Mouse (Mus musculus) heart, embryonic 16.5 days (tissue): ENCODE measurements around the gene Mon2. TPM values are rescaled to one million over a fixed set of nuclear protein-coding genes. Genes with fewer than 3 reads are reported as not detected.
"Not testable (repeated sequence)": the region's sequence is repeated elsewhere in the genome, so short reads cannot be mapped to it uniquely, and the experiment has no call there.

Source experiments
- ATAC-seq: fragments of 200-750 bp; cut with Nextera tagmentation; replicated peaks from 2 replicates; pipeline ENCODE4 v1.8.0; 2017; ENCODE audit warnings: moderate number of reproducible peaks; ENCODE audit not compliant: insufficient read depth, low FRiP score; ENCODE audit errors: extremely low read depth
- H3K27ac ChIP-seq: fragments of 300-500 bp; sonication (generic); 2 replicates; pipeline ENCODE4 v1.5.1; 2014; ENCODE audit warnings: mild to moderate bottlenecking, low read length, control low read depth, moderate library complexity
- H3K27me3 ChIP-seq: fragments of 300-500 bp; sonication (generic); 2 replicates; pipeline ENCODE4 v1.6.1; 2014; ENCODE audit warnings: low read length, mixed read lengths; ENCODE audit not compliant: control insufficient read depth, insufficient read depth
- H3K36me3 ChIP-seq: fragments of 300-500 bp; sonication (generic); 2 replicates; pipeline ENCODE4 v1.6.1; 2014; ENCODE audit not compliant: control insufficient read depth, insufficient read depth
- H3K4me1 ChIP-seq: fragments of 300-500 bp; sonication (generic); 2 replicates; pipeline ENCODE4 v1.6.1; 2014; ENCODE audit warnings: low read length, mixed read lengths; ENCODE audit not compliant: control insufficient read depth, insufficient read depth
- H3K4me2 ChIP-seq: fragments of 300-500 bp; sonication (generic); 2 replicates; pipeline ENCODE4 v1.6.1; 2014; ENCODE audit warnings: low read depth, mild to moderate bottlenecking, control low read depth, low read length
- H3K4me3 ChIP-seq: fragments of 300-500 bp; sonication (generic); 2 replicates; pipeline ENCODE4 v1.5.1; 2014; ENCODE audit warnings: mild to moderate bottlenecking, control low read depth, low read length
- H3K9ac ChIP-seq: fragments of 300-500 bp; sonication (generic); 2 replicates; pipeline ENCODE4 v1.6.1; 2014; ENCODE audit warnings: low read length, control low read depth
- H3K9me3 ChIP-seq: fragments of 300-500 bp; sonication (generic); replicated peaks from 2 replicates; pipeline ENCODE4 v1.6.1; 2016; ENCODE audit warnings: low read length; ENCODE audit not compliant: control insufficient read depth
- WGBS: fragments of 180-500 bp; shearing (Covaris S2); extraction: QIAGEN DNeasy Blood & Tissue Kit; methylation state at CpG from one replicate; pipeline ENCODE4 v1.1.7; 2014; 5-methylcytosine and 5-hydroxymethylcytosine counted together
- polyA plus RNA-seq: library from polyadenylated mRNA; unstranded; fragments of >200 nt; fragmentation: Nextera tagmentation; extraction: Ambion mirVana; gene quantifications from 2 replicates; pipeline ENCODE4 v1.2.1, GENCODE M21; 2015

The Mon2 gene
- polyA plus RNA-seq, 1 experiment from 2014 or later = 14.6 TPM

DNA sequence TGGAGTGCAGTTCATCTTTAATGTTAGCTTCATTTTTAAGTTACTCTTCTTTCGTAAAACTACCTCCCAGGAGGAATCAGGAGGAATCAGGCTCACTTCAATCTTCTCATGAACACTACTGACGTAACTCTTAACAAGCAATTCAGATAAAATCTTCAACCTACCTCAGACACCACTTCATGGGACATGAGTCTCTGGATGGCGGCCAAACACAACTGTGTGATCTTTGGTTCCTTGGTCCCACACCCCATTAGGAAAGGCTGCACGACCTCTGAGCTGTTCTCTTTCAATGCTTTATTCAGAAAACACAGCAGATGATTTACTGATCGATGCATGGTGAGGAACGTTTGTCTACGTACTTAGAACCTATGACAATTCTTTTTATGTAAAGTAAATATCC is 24.3 kb downstream of the Mon2 start:
- Histone ChIP-seq H3K4me3 (no peak overlapping the region), H3K36me3 (peaks cover 12% of the 10 kb centered on the region), H3K4me2 (0 out of 2 replicates have a peak overlapping the region, but pooled peaks have one; percentile 8), H3K9me3 (no peaks in the 10 kb centered on the region), H3K4me1 (peaks cover 21% of the 10 kb centered on the region), H3K9ac (no peak overlapping the region), H3K27me3 (no peaks in the 10 kb centered on the region), H3K27ac (no peak overlapping the region)
- no peak for ATAC-seq
- 32% methylated on average over 7 of the region's 7 CpGs for WGBS

DNA sequence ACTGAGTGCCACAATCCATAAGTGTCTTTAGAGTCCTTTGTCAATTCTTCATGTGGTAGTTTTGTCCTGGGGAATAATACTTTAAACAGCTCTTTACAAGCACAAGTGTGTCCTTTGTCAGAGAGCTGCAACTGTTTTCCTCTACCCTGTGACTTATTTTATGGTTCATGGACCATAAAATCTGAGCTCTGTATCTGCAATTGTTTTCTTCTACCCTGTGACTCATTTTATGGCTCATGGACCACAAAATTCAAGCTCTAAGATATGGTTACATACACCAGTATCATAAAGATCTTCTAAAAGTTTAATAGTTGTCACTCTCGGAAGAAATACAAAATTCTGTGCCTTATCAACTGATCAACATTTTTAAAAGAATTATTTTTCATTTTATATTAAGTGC is 27.6 kb downstream of the Mon2 start:
- no peaks in the 10 kb centered on the region for H3K9me3 ChIP-seq
- H3K4me1 ChIP-seq = peaks cover 9% of the 10 kb centered on the region
- peaks cover 12% of the 10 kb centered on the region for H3K36me3 ChIP-seq
- H3K4me2 ChIP-seq = no peak overlapping the region
- no peaks in the 10 kb centered on the region for H3K27me3 ChIP-seq
- 90% methylated on average over 1 of the region's 1 CpGs for WGBS
- ATAC-seq = no peak
- H3K4me3 ChIP-seq = no peak overlapping the region
- no peak overlapping the region for H3K27ac ChIP-seq
- H3K9ac ChIP-seq = no peak overlapping the region

DNA sequence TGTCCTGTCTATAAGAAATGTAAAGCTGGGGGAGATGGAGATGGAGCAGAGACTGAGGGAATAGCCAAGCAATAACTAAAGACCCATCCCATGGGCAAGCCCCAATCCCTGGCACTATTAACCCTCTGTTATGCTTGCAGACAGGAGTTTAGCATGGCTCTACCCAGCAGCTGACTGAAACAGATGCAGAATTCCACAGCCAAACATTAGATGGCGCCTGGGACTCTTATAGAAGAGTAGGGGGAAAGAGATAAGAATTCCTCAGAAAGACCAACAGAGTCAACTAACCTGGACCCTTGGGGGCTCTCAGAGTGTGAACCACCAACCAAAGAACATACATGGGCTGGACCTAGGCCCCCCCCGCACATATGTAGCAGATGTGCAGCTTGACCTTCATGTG is 36.4 kb downstream of the Mon2 start:
- H3K9me3 ChIP-seq = no peaks in the 10 kb centered on the region
- 54% methylated on average over 2 of the region's 2 CpGs for WGBS
- no peak overlapping the region for H3K4me2 ChIP-seq
- ATAC-seq = no peak
- no peaks in the 10 kb centered on the region for H3K4me1 ChIP-seq
- H3K4me3 ChIP-seq = no peak overlapping the region
- no peaks in the 10 kb centered on the region for H3K27me3 ChIP-seq
- H3K36me3 ChIP-seq = peaks cover 30% of the 10 kb centered on the region
- no peak overlapping the region for H3K27ac ChIP-seq
- no peak overlapping the region for H3K9ac ChIP-seq

DNA sequence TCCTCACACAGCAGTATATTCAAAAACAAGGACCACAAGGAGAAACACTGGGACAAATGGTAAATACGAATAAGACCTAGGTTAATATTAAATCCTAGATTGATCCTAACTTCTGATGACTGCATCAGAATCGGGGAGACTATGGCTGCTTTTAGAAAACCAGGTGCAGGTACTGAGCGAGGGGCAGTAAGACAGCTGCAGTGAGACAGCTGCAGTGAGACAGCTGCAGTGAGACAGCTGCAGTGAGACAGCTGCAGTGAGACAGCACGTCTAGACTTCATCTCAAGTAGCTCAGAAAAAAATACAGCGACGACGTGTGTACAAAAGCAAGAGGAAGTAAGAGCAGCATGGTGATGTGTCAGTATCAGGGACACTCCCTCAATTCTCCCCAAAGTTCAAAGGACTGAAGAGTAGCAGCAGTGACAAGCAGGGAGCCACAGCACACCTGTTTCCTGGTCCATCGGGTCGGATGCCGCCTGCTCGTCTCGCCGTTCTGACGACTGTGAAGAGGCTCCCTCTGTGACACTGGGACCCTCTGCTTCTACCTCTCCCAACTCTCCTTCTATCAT is 44.1 kb downstream of the Mon2 start:
- Histone ChIP-seq H3K9me3 (no peaks in the 10 kb centered on the region), H3K9ac (no peak overlapping the region), H3K36me3 (peaks cover 37% of the 10 kb centered on the region), H3K27me3 (no peaks in the 10 kb centered on the region), H3K4me3 (no peak overlapping the region), H3K4me1 (no peaks in the 10 kb centered on the region), H3K27ac (no peak overlapping the region), H3K4me2 (no peak overlapping the region)
- WGBS = 80% methylated on average over 14 of the region's 14 CpGs
- ATAC-seq = no peak

DNA sequence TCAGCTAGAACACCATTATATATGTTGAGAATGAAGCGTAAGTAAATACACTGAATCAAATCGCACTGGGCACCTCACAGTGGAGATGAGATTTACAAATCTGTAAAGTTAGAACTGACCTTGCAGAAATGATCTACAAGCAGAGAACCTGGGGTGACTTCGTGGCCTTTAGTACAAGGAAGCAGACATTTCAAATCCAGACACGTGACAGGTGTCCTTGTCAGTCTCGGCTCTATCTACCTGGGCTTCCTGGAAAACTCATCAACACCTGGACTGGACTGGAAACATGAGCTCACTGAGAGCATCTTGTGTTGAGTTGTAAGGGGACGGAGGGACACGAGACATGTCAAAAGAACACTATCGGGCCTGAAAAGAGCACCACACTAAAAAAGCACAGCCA is 44.9 kb downstream of the Mon2 start:
- 91% methylated on average over 8 of the region's 8 CpGs for WGBS
- Histone ChIP-seq H3K4me3 (no peak overlapping the region), H3K27me3 (no peaks in the 10 kb centered on the region), H3K4me2 (no peak overlapping the region), H3K9me3 (no peaks in the 10 kb centered on the region), H3K9ac (no peak overlapping the region), H3K27ac (no peak overlapping the region), H3K36me3 (peaks cover 40% of the 10 kb centered on the region), H3K4me1 (no peaks in the 10 kb centered on the region)
- ATAC-seq = no peak

DNA sequence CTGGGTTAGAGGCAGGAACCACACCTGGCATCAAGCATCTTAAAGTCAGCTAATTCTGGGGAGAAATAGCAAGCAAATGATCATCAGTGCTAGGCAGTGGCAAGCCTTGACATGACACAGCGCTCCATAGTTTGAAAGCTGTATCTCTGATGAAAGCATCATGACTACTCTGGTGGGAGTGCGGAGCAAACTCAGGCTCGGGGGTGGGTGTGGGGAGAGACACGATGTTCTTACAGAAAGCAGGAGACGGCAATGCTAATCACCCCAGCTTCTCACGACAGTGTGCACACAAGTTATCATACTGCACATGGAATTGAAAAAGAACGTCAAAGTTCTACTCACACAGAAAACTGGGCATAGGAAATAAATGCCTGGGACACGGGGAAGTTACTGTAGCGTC is 45.7 kb downstream of the Mon2 start:
- Histone ChIP-seq H3K27ac (no peak overlapping the region), H3K4me1 (no peaks in the 10 kb centered on the region), H3K27me3 (no peaks in the 10 kb centered on the region), H3K4me2 (no peak overlapping the region), H3K9ac (no peak overlapping the region), H3K36me3 (peaks cover 39% of the 10 kb centered on the region), H3K4me3 (no peak overlapping the region), H3K9me3 (no peaks in the 10 kb centered on the region)
- WGBS = 86% methylated on average over 9 of the region's 9 CpGs
- no peak for ATAC-seq

DNA sequence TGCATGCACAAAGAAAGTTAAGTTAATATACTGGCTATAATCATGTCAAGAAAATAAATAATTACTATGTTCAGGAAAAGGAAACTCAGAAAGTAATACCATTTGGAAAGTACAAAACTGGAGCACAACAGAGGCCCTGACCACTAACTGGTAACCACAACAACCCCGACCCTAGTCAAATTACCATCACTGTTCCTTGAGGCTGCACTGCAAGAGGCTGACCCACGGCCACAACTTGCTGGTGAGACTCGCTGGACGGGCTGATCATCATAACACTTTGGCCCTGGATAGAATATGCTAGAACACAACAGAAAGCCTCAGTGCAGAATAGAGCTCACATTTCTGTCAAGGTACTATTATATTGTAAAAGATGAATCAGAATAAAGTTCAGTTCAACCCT is 47.4 kb downstream of the Mon2 start:
- Histone ChIP-seq H3K27me3 (no peaks in the 10 kb centered on the region), H3K36me3 (peaks cover 36% of the 10 kb centered on the region), H3K27ac (no peak overlapping the region), H3K9ac (no peak overlapping the region), H3K4me1 (no peaks in the 10 kb centered on the region), H3K4me2 (no peak overlapping the region), H3K4me3 (no peak overlapping the region), H3K9me3 (no peaks in the 10 kb centered on the region)
- WGBS = 87% methylated on average over 4 of the region's 4 CpGs
- no peak for ATAC-seq

DNA sequence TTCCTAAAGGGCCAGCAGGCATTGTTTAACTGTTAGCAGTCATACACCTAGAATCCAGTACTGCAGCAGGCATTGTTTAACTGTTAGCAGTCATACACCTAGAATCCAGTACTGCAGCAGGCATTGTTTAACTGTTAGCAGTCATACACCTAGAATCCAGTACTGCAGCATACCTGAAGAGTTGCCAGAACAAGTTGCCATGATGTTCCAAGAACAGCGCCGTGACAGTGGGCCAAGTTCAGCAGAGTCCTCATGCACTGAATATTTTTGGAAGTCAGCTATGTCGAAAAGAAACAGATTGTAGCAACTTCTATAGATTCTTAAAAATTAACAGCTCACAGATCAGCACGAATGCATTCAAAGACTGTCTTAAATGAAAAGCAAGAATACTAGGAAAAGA is 49.6 kb downstream of the Mon2 start:
- H3K36me3 ChIP-seq = peaks cover 36% of the 10 kb centered on the region
- not testable (repeated sequence) for H3K27me3 ChIP-seq, H3K4me2 ChIP-seq, H3K4me3 ChIP-seq, H3K9me3 ChIP-seq, ATAC-seq, H3K27ac ChIP-seq, H3K4me1 ChIP-seq, H3K9ac ChIP-seq
- 88% methylated on average over 4 of the region's 4 CpGs for WGBS

DNA sequence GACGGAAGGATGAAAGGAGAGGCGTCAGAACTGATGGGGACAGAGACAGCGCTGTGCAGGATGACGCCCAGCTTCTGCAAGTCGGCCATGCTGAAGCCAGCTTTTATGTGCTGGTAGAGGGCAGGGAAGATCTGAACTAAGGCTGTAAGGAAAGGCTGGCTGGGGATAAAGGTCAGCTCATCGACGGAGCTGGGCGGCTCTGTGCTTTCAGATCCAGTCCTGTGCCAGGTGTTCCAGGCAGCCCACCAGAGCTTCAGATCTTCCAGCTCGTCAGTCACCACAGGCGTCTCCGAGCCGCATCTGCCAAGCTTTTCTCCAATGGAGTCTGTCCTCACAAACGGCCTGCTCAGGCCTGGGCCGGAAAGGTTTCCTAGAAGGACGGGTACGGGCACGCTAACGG is 62.9 kb downstream of the Mon2 start:
- no peaks in the 10 kb centered on the region for H3K4me1 ChIP-seq
- no peaks in the 10 kb centered on the region for H3K27me3 ChIP-seq
- H3K9me3 ChIP-seq = no peaks in the 10 kb centered on the region
- ATAC-seq = no peak
- no peak overlapping the region for H3K4me3 ChIP-seq
- WGBS = 54% methylated on average over 18 of the region's 18 CpGs
- no peak overlapping the region for H3K9ac ChIP-seq
- no peak overlapping the region for H3K27ac ChIP-seq
- no peak overlapping the region for H3K4me2 ChIP-seq
- H3K36me3 ChIP-seq = peaks cover 38% of the 10 kb centered on the region
